Mouse (Mus musculus) kidney, adult 2 months (tissue): ENCODE data around the gene Dmac2.

Source experiments
- CTCF ChIP-seq: fragments of 200-500 bp; conservative IDR thresholded peaks from 2 replicates; pipeline ENCODE4 v1.5.1; 2011; ENCODE audit warnings: low read depth, mild to moderate bottlenecking, control low read depth, low read length, moderate library complexity, mixed read lengths; ENCODE audit not compliant: insufficient read depth, insufficient read length
- POLR2A ChIP-seq: fragments of 200-500 bp; IDR thresholded peaks from one replicate; pipeline ENCODE4 v1.6.1; 2011; ENCODE audit warnings: low read depth, low read length, control low read depth

DNA sequence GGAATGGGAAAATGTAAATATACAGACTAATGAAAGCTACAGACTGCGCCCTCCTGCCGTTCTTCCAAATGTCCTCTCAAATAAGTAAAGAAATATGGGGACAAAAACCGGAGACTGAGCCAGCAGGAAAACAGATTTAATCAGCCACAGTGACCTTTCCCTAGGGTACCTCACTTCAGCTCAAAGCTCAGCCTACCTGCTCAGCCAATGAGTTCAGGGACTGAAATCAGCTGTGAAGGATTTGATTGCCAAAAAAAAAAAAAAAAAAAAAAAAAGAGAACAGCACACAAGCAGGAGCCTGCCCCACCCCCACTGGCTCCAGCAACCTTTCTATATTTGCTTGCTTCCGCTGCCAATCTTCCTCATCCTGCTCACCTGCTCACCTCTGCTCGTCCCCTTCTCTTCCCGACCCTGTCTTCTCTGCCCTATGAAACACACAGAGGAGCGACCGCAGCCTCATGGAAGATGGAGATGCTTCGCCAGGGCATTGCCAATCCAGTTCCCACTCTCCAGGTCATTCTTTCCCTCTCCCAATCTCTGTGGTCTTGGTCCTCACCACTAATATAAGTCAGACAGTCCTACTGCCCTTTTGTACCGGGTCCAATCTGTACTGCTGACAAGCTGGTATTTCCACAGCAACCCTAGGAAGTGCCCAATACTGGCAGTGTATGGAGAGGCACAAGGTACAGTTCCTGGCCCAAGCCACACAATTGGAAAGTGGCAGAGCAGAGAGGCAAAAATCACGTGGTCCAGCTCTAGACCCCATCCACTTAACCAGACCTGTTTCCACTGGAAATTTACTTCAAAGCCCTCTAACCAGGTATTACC is 36.6 kb downstream of the Dmac2 start:
- no peak for TF ChIP-seq CTCF
- no peak for TF ChIP-seq POLR2A
